Mouse (Mus musculus): Measurements from ENCODE around the gene Foxk2.

DNA sequence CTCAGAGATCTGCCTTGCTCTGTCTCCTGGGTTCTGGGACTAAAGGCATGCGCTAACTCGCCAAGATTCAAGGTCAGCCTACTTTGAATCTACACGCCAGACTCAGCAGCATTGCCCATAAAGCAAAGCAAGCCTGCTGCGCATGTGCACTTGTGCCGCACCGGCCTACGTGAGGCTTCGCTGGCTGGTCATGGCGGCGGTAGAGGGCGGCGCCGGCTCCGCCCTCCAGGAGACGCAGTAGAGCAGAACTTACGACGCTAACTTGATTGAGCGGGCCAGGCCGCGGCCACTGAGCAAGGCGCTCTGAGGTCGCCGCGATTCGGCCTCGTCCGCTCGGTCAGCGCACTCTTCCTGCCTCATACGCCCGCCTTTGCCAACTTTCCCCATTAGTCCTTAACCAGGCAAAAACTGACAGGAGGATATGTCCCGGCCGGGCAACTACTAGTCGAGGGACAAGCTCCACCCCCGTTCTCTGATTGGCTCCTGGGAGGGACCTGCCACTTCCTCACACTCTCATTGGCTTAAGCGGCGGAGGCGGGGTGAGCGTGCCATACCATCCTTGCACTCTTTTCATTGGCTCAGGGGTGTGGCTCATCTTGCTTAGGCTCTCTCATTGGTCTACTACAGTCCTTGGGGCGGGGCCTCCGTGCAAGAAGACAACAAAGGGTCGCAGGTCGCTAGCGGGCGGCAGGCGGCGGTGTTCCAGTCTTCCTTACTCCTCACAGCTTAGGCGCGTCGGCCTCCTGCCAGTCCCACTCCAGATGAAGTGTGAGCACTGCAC, 23.0 kb upstream of the Foxk2 start, which contains the start of gene Narf:
- TF ChIP-seq POLR2A (IDR thresholded peaks at IDR 0.05; ENCODE audit: low read depth, low read length) (peak; percentile 96), CTCF (IDR thresholded peaks at IDR 0.05; ENCODE audit: borderline replicate concordance, insufficient read depth, low read length) (peak; percentile 55; the same call in 1 of the 2 replicates)

Measured in embryonic fibroblast, embryonic 13.5 days (primary cell).